Mouse (Mus musculus): ENCODE measurements at regions not wholly inside any gene's neighbourhood (a gene's known extent, or its start where the extent isn't known, plus 50 kb on each side); places are given as distances from the start of the nearest gene placed in this dataset.

- no peak for TF ChIP-seq CTCF (IDR thresholded peaks at IDR 0.05; ENCODE audit: low read depth)
- TF ChIP-seq EP300 (IDR thresholded peaks at IDR 0.05; ENCODE audit: low read depth) = no peak
These were observed 420.7 kb upstream of the Ubash3b start for GRCm38 (mm10) chr9:41582171-41582570.

All from liver, embryonic 14.5 days (tissue).